Mouse (Mus musculus) cerebellum, postnatal 25 days (tissue): ENCODE measurements around the gene Smdt1.
"Not testable (repeated sequence)": the region's sequence is repeated elsewhere in the genome, so short reads cannot be mapped to it uniquely, and the experiment has no call there.

Source experiments
- DNase-seq, 2 experiments: peaks; one replicate each; pipeline ENCODE4 v3.0.0; 2021; ENCODE audit warnings: mixed read lengths in 2 of 2

Gene Smdt1

DNA sequence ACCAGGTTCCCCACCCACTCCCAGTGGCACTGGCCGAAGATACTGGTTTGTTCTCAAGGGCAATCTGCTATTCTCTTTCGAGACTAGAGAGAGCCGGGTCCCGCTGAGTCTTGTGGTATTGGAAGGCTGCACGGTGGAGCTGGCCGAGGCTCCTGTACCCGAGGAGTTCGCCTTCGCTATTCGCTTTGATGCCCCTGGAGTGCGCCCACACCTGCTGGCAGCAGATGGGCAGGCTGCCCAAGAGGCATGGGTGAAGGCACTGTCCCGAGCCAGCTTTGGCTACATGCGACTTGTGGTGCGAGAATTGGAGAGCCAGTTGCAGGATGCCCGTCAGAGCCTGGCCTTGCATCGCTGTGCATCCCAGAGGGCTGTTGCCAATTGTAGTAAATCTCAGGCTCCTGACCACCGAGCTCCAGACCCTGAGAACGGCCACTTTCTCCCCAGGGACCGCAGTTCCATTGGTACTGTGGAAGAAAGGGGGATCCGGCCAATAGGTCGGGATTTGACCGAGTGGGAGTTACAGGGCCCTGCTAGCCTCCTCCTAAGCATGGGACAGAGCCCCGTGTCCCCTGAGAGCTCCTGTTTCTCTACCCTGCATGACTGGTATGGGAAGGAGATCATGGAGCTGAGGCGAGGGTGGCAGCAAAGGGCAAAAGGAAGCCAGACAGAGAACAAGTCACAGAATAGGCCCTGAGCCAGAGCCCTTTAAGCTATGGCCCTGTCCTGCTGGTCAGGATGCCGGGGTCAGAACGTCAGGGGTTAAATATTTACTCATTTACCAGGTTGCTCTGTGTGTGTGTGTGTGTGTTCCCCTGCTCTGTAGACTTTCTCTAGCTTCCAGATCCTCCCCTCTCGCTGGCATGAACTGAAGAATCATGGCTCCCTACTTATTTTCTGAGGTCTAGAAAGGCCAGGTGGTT, 4.9 kb downstream of the Smdt1 start:
- peak in 1 of 2 experiments; percentile 38 for DNase-seq

DNA sequence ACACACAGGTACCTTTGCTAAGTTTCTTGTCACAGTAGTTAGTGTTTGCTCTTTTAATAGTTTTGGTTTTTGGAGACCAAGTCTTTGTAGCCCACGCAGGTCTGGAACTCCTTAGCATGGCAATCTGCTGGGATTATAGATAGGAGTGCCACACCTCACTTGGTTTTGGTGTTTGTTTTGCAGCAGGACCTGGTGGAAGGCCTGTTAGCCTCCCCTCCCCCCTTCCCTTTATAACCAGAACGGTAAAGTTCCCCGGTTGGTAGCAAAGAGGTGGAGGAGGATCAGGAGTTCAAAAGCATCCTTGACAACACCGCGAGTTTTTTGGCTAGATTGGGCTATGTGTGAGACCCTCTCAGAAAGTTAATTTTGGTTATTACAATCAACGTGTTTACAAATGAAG, 6.2 kb downstream of the Smdt1 start:
- no peak for DNase-seq

DNA sequence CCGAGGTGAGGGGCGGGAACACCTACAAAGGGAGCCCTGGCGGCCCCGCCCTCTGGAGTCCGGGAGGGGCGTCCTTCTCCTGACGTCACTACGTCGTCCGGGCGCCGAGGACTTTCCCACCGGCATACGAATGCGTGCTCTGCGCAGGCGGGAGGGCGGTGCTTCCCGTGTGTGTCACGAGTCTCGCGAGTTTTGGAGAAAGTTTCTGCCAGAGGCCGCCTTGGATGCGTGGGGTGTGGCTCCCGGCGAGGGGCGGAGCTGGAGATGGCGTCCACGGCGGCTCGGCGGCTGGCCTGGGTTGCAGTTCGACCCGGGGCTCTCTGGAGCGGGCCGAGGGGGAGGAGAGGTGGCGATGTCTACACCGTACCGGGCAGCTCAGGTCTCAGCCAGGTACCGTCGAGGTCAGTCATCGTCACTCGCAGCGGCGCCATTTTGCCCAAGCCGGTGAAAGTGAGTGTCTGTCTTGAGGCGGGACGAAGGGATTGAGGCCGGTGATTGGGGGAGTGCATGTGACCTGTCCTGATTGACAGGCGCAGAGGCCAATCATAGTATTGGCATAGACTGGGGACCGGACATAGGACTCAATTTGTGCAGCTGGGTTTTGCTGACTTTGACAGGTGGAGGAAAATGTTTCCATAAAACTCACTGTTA, 7.2 kb downstream of the Smdt1 start:
- DNase-seq: peak; percentile 98

DNA sequence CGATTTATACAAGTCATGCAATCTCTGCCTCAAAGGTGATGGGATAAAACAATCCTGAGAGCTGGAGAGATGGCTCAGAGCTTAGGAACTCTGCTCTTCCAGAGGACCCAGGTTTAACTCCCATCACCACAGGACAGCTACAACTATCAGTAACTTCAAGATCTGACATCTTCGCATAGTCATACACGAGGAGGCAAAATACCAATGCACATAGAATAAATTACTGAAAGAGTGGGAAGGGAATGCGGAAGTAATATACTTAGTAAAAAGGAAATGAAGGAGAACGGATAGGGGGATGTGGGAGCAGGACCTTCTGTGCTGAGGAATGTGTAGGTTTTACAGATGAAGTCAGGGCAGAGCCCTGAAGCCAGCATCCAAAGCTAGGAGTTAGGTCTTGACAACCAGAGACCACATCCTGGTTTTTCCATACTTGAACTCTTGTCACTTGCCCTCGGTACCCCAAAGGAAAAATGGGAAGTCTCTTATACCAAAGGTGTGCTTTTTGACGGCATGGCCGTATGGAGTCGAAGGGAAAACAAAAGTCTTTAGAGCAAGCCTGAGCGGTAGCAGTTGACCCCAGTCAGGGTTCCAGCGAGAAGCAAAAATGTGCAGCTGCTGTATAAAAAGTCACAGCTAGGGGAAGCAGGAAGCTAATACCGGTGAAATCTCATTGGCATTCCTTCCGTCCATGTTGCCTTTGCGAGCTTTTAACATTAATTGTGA, 8.0 kb downstream of the Smdt1 start:
- DNase-seq: no peak

DNA sequence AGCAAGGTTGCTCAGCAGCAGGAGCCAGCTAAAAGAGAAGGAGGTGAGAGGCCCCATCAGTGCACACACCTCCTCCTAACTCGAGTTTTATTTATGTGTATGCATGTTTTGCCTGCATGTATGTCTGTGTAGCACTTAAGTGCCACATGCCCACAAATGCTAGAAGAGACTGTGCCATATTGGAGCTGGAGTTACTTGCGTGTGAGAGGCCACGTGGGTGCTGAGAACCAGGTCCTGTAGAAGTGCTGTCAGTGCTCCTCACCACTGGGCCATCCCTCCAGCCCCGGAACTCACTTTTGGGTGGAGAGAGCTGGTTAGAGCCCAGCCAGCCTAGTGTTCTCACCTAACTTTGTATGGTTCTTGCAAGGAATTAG, 8.5 kb downstream of the Smdt1 start:
- no peak for DNase-seq

DNA sequence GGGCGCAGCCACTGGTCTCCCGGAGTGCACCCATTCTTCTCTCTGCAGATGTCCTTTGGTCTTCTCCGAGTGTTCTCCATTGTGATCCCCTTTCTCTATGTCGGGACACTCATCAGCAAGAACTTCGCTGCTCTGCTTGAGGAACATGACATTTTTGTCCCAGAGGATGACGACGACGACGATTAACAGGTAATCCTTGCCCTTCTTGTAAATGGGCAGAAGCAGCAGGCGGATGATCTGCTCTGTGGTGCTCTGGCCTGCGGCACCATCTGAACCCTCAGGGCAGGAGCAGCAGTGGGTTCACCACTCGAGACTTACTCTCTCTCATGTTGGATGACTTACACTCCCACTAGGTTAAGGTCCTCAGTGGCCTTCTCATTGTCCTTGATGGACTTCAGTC, 9.1 kb downstream of the Smdt1 start:
- DNase-seq: no peak

DNA sequence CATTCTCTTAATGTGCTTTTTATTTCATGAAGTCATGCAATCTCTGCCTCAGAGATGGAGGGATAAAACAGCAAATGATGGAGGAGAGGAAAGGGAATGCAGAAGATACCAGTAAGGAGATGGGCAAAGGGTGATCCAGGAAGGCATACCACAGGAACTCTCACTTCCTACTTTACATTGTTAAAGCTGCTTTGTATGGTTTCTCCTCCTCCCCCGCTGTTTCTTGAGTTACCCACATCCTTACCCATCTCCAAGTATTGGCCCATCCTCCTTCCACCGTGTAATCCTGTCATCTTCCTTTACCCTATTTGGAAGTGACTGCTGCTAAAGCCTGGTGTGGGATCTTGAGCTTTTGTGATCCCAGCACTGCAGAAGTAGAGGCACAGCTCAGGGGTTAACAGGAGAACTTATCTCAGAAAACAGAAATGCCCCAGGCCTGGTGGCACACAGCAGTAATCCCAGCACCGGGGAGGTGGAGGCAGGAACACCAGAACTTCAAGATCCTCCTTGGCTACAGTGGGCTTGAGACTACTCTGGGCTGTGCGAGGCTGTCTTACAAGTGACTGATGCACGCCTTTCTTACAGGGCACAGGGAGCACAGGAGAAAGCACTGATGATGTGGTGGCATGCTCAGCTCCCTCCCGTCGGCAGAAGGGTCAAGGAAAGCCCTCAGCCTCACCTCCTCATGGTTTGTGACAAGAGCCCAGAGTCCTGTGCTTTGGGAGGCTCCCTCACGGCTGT, 9.7 kb downstream of the Smdt1 start:
- DNase-seq: no peak

DNA sequence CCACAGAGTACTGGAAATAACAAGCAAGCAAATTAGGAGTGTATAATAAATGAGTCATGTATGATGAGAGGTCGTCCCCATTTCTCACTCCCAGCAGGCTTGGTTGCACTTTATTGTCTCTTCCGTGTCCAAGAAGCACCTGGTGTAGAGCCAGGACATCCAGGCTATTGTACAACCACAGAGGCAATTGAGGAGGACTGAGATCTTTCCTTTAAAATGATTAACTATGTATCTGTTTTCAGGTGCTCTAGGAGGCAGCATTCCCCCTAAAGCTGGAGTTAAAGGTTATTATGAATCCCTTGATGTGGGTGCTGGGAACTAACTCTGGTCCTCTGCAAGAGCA, 10.2 kb downstream of the Smdt1 start:
- no peak for DNase-seq

DNA sequence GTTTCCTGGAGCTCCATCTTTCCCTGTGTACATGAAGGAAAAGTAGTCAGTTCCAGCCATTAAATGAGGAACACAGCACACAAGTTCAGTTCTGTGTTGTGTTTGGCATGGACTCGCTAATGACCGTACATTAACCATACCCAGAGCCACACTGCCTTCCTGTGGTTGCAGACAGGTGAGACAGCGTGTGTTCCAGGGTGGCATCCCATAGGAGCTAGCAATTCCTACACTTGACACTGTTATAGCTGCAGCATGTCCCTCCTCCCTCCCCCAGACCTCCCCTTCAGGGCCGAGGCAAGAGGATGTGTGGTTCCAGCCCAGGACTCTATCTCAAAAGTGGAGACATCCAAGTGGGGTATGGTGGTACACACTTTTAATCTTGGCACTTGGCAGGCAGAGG, 11.6 kb downstream of the Smdt1 start:
- no peak for DNase-seq

DNA sequence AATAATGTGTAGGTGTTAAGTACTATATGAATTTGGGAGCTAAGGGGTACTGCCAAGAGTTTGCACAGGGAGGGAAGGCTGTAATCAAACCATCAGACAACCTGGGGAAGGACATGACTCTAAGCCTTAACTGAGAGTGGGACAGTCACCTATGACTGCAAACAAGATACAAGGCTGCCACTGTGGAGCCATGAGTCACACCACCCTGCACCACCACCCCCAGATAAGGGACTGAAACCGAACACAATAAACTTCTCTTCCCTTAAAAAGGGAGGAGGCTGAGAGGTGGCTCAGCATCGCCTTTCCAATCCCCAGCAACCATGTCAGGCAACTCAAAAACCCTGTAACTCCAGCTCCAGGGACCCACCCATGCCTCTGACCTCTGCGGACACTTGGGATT, 12.7 kb downstream of the Smdt1 start:
- no peak for DNase-seq

DNA sequence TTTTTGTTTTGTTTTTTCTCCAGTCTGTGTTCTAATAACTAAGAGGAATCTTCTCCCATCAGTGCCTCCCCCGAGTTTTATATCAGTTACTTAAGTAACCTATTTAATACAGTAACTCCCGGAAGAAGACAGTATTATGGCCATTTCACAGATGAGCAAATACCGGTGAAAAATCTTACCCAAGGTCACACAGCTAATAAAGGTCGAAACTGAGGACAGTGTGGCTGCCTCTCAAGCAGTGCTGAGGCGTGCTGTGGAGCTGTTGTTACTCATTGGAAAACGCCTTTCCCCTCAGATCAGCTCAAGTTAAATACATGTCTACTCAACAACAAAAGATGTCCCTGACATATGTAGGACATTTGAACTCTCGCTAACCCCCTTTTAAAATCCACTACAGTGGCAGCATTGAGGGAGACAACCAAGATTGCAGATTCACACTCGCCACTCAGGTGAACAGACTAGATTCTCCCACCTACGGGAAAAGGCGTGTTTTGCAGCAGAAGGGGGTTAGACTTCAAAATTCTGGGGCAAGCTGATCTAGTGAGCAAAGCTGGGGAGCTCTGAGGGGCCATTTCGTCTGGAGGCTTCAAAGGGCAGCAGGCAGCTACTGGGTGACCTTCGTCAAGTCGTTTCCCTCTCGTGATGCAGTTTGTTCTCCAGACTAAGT, 14.5 kb downstream of the Smdt1 start:
- peak in 1 of 2 experiments; percentile 41 for DNase-seq

DNA sequence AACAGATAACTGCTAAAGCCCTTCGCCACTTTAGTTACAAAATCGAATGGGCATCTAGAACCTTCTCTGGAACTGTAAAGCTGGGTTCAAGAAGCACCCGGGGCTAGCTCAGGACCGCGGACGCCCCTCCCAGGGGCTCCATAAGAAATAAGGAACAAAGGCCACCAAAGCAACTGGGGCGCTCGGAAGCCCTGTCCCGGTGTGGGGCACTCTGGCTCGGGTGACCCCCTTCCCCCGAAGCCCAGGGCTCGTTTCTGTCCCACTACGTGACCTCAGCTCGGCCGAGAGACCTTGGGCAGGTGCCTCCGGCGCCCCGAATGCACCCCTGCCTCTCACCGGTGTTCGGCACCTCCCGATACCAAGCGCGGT, 15.0 kb downstream of the Smdt1 start:
- no peak for DNase-seq

DNA sequence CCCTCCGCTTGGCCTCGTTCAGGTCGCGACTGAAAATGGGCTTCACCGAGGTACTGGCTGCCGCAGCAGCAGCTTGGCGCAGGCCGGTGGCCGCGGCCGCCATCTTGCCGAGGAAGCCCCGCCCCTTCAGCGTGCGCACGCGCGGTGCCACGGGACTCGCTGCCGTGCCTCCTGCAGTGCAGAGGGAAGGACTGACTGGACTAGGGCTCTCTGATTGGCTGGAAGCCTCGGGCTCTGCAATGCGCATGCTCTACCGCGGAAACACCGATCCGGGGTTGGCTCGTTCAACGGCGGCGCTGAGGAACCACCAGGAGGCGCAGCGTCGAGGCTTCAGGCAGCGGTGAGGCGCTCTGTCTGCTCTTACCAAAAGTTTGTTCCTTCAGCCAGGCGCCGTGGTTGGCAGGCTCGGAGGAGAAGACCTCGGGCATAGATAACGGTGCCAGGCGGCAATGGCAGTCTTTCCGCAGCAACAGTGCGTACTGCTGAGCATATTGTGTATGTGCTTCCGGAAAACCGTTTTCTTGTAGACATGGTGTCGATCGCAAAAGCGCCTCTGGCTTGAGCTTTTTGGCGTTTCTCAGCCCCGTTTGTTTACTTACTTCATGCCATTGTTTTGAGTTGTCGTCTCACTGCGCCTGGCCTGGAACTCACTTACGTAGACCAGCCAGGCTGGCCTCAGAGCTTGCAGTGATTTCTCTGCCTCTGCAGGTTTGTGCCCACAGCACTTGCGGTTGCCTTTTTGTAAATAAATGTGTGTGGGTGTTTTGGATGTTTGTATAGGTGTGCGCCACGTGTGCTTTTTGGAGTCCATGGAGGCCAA, 15.6 kb downstream of the Smdt1 start, which contains the start of gene Ndufa6:
Ndufa6 (minus strand) TSS at position 197 of the 820 bp plus-strand sequence.
- DNase-seq: peak; percentile 98 to 99

DNA sequence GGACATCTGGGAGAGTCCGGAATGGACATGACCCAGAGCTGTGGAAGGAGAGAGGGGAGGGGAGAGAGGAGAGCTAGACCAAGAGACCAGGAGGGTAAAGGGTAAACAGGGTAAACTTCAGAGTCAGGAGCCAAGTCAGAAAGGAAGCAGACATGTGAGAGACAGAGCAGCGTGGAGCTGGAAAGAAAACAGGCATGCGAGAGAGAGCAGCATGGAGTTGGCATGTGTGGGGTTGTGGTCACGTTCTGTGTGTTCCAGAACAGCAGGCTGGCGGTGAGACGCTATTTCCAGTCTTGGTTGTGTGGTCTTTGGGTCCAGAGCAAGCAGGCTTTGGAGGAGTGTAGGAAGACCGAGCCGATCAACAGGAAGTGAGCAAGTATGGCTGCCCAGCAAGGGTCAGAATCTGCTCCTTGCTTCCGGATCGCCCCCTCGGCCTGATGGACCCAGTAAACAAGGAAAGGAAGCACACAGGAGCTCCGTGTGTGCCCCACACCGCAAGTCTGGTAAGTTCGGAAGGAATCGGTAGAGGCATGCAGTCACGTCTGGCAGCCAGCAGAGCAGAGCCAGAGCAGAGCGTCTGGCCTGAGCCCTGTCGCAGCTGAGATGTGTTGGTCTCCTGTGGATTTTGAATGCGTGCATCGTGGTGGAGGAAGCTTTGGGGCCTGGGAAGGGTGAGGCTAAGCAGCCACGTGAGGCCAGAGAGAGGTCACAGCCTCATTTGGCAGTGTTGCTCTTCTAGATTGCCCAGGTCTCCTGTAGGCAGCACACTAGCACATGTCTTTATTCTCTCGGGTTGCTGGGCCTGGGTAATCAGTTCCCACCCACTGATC, 19.9 kb downstream of the Smdt1 start:
- no peak for DNase-seq

DNA sequence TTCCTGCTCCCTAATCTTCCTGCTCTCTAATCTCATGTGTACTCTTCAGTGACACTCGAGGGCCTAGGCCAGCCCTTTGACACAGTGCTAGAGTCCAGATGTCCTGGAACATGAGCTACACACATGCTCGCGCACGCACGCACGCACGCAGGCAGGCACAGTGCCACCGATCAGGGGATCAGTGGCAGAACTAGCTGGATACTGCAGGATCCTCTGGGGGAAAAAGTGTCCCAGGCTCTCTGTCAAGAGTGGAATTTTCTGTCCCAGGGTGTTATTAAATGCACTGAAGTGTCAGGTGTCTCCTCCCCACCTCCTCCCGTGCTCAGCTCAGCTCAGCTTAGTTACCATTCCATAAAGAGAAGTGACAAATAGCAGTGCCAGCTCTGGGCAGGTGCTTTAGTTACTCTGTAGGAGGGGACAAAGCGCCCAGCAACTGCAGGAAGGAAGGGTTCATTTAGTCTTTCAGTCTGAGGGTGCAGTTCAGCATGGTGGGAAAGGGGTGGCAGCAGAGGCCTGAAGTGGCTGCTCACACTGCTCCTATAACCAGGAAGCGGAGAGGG, 22.8 kb downstream of the Smdt1 start:
- DNase-seq: no peak

DNA sequence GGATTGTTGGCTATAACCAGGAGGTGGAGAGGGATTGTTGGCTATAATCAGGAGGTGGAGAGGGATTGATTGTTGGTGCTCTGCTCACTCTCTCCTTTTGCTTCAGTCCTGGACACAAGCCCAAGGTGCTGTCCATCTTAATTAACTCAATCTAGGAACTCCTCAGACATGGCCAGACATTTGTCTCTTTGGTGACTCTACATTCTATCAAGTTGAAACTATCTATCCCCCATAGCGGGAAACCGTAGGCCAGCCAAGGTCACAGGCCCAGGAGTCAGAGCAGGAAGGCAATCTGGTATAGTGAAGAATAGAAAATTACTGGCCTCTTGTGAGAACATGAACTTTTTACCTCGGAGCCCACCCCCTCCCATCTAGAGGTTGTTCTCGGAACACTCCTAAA, 23.5 kb downstream of the Smdt1 start:
- no peak for DNase-seq

DNA sequence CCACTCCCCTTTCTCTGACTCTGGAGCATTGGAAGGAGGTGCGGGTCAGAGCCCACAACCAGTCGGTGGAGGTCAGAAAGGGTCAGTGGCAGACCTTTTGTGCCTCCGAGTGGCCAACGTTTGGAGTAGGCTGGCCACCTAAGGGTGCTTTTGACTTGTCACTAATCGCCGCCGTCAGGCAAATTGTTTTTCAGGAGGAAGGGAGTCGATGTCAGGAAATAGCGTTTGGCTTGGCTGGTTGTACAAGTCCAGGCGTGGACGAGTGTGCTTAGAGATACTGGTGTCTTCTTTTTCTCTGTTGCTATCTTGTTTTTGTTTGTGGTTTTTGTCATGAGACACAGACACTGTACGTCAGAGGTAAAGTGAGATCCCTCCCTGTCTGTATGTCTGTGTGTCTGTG, 25.0 kb downstream of the Smdt1 start:
- DNase-seq: not testable (repeated sequence)

DNA sequence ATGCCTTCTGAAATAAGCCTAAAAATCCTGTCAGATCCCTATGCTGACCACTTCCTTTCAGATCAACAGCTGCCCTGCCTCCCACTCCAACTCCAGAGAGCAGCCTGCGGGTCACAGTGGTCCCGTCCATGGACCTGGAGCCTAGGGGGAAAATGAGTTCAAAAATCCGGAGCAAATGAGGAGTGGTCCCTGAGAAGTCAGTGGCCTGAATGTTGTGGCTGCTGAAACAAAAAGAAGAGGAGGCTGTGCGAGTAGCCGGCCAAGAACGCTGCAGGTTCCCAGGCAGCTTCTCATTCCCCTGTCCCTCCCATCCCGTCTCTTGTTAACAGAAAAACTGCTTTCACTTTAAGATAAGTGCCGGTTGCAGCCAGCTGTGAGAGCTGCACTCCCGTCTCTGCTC, 25.8 kb downstream of the Smdt1 start:
- not testable (repeated sequence) for DNase-seq

DNA sequence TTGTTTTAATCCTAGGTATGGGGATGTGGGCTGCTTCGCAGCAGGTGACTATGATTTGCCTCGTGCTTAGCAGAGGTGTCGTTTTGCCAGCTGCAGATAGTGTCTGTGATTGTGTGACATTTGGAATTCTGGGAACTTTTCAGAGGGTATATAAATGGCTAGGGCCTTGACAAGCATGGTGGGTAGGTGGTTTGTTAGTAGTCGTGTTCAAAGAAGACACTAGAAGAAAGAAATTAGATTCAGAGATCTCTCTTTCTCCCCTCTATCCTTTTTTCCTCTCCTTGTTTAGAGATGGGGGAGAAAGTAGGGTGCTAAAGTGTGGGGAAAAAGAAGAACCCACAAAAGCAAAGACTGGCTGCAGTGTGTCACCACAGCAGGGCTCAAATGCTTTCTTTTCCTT, 29.4 kb downstream of the Smdt1 start:
- no peak for DNase-seq

DNA sequence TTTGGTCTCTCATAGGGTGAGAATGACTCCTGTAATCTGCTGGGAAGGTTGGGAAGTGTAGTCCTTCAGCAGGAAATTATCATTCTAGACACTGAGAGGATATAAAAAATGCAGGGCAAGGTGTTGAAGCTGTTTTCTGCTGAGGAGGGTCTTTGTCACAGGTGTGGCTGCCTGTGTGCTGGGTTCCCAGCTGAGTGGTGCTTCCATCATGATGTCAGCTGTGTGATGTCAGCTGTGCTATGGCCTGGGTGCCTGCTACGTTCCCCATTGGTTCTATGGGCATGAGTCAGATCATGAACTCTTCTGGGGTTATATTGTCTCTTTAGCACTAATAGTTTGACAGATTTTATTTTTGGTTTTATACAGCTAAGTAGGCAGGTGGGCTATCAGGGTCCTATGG, 30.1 kb downstream of the Smdt1 start:
- no peak for DNase-seq
